Mouse (Mus musculus) right cerebral cortex, postnatal 4 days (tissue): ENCODE measurements around the gene Borcs7.
A peak's percentile ranks its signal among the peaks of the same experiment; 100 is the strongest.
"Not testable (repeated sequence)": the region's sequence is repeated elsewhere in the genome, so short reads cannot be mapped to it uniquely, and the experiment has no call there.

Experiments
- DNase-seq: peaks from one replicate; pipeline ENCODE4 v3.0.0-alpha.2; 2022

Borcs7 gene

GRCm38 (mm10) chr19:46715016-46715415 lies 25.3 kb downstream of the Borcs7 start:
- DNase-seq = no peak

- DNase-seq = no peak
These were observed 28.4 kb downstream of the Borcs7 start for GRCm38 (mm10) chr19:46718150-46718549.

GRCm38 (mm10) chr19:46724411-46724810 lies 34.7 kb downstream of the Borcs7 start:
- DNase-seq = no peak

- DNase-seq = no peak
These were observed 36.4 kb downstream of the Borcs7 start for GRCm38 (mm10) chr19:46726142-46726541.

GRCm38 (mm10) chr19:46727140-46727736 lies 37.5 kb downstream of the Borcs7 start:
- DNase-seq = no peak

- no peak for DNase-seq
These were observed 38.3 kb downstream of the Borcs7 start for GRCm38 (mm10) chr19:46727945-46728540.

- no peak for DNase-seq
These were observed 39.2 kb downstream of the Borcs7 start for GRCm38 (mm10) chr19:46728909-46729308.

- DNase-seq = no peak
These were observed 41.6 kb downstream of the Borcs7 start for GRCm38 (mm10) chr19:46731351-46731750.

GRCm38 (mm10) chr19:46732673-46733072 lies 43.0 kb downstream of the Borcs7 start:
- not testable (repeated sequence) for DNase-seq

- DNase-seq = no peak
These were observed 43.9 kb downstream of the Borcs7 start for GRCm38 (mm10) chr19:46733626-46734025.

GRCm38 (mm10) chr19:46735241-46735640 lies 45.5 kb downstream of the Borcs7 start:
- DNase-seq = no peak

GRCm38 (mm10) chr19:46737106-46737505 lies 47.4 kb downstream of the Borcs7 start:
- DNase-seq = no peak

GRCm38 (mm10) chr19:46740341-46741008 lies 50.8 kb downstream of the Borcs7 start:
- peak; percentile 54 for DNase-seq

- DNase-seq = no peak
These were observed 51.9 kb downstream of the Borcs7 start for GRCm38 (mm10) chr19:46741574-46741973.

- DNase-seq = no peak
These were observed 55.0 kb downstream of the Borcs7 start for GRCm38 (mm10) chr19:46744681-46745080.

- DNase-seq = no peak
These were observed 58.1 kb downstream of the Borcs7 start for GRCm38 (mm10) chr19:46747799-46748198.

GRCm38 (mm10) chr19:46752235-46752634 lies 62.5 kb downstream of the Borcs7 start:
- no peak for DNase-seq
